Mouse (Mus musculus) layer of hippocampus, postnatal 25 days (tissue): ENCODE data around the gene Zfp558. TPM values are rescaled to one million over a fixed set of nuclear protein-coding genes. Genes with fewer than 3 reads are reported as not detected.
"Not testable (repeated sequence)": the region's sequence is repeated elsewhere in the genome, so short reads cannot be mapped to it uniquely, and the experiment has no call there.

ENCODE experiments used
- DNase-seq, 2 experiments: peaks; one replicate each; pipeline ENCODE4 v3.0.0; 2022; ENCODE audit warnings: mixed read lengths in 2 of 2, low spot score in 1 of 2; ENCODE audit errors: extremely low spot score in 1 of 2
- microRNA-seq, 2 experiments: library from miRNA; unstranded; fragments of <30 nt; microRNA quantifications; one replicate each; pipeline ENCODE4 v1.2.0; 2021
- total RNA-seq, 2 experiments: library from RNA; stranded (reverse); gene quantifications; 2 replicates each; pipeline ENCODE4 v1.2.3; 2021

The Zfp558 gene
- 1 to 10 TPM; 2.2 to 5.0 TPM for total RNA-seq

DNA sequence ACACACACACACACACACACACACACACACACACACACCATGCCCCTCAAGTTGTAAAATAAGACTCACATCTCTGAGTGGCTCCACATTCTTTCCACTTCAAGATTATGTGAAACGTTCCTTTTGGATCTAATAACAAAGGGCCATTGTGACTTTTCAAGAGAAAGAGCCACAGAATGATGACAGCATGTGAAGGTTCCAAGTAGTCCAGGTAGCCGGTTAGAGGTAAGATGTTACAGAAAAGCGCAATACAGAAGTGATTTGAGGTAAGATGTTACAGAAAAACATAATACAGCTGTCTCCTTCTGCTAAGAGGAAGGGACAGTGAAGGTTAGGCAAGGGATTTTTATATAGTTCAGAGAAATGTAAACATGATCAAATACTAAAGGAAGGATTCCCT, at the start of gene Zfp558, which contains the start of gene Mbd3l1:
Zfp558 (minus strand) TSS at position 101 of the 400 bp plus-strand sequence.
Mbd3l1 (plus strand) TSS at position 192 of the 400 bp plus-strand sequence.
- DNase-seq: no peak

DNA sequence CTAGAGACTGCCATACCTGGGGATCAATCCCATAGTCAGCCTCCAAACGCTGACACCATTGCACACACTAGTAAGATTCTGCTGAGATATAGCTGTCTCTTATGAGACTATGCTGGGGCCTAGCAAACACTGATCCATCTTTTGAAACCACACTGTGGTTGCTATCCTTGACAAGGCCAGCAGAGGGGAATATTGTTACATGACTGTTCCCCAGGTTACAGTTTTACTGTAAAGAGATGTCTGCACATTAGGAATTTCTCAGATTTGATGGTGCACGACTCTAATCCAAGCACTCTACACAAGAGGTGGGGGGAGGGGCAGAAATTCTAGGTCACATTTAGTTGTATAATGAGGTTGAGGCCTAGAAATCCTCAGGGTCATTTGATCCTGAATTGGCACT, 30.0 kb upstream of the Zfp558 start:
- DNase-seq: peak; percentile 7 to 12

DNA sequence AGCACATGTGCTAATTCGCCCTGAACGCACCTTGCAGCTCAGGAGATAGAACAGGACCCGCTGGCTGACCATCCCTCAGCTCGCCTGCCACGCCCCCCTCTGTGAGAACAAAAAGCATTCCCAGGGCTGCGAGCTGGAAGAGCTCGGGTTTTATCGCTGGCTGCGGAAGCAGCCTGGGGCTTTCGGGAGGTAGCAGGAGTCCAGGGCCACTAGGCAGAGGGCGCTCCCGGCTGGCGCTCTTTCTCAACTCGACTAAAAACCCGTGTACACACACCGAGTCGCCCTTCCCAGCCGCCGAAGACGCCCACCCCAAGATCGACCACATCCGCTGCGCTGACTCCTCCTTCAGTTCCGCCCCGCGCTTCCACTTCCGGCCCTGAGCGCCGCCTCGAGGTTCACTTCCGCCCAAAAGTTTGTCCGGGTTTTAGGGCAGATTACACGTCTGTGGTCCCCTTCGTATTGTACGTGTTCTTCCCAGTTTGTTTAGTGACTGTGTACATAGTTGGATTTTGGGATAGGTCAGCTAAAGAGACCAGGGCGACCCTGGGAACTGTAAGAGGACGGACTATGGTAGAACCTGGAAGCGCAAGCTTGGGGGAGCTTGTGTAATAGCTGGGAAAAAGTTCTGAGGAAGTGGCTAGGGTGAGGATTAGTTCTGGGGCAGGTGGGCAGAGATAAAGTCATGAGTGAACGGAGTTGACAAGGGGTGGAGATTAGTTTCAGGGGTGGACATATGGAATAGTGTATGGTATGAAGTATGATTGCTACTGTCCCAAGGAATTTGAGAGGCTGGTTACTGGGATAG, 4.5 kb downstream of the Zfp558 start:
- DNase-seq: peak; percentile 50 to 60

DNA sequence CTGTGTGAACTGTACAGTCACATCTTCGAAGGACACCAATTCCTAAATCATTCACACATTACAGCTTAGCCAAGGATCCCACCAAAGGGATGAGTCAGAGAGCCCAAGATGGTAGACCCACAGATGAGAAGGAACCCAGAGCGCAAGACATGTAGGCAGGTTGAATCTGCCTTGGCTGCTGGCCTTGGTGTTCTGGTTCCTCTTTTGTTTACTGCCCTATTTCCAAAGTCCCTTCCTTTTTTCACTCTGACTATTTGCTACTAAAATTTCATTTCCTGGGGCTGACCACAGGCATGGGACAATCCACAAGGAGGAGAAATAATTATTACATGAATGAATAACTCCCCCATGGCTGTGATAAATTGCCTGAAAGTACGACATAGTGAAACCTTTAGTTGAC, 10.1 kb downstream of the Zfp558 start:
- DNase-seq: no peak

DNA sequence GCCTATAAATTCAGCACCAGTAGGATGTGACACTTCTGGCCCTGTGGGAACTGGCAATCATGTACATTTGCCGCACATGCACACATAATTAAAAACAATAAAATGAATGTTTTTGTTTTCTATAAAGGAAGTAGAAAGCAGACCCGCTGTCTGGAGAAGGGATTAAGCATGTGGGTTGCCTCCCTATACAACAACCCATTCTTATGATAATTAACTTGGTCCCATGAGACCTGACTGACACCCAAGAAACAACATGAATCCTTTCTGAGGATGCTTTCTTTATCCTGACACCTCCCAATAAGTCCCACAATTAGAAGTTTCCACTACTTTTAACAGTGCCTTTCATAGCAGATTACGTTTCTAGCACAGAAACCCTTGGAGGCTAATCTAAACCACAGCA, 10.7 kb downstream of the Zfp558 start:
- DNase-seq: no peak

DNA sequence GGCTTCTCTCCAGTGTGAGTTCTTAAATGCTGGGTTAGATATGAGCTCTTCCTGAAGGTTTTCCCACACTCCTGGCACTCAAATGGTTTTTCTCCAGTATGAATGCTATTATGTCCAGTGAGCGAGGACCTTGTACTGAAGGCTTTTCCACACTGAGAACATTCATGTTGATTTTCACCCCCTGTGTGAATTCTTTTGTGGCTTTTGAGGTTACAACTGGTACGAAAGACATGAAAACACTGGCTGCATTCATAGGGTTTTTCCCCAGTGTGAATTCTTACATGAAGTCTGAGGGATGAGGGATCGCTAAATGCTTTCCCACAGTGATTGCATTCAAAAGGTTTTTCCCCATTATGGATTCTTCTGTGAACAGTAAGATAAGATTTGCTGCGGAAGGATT, 21.5 kb downstream of the Zfp558 start:
- DNase-seq: no peak

DNA sequence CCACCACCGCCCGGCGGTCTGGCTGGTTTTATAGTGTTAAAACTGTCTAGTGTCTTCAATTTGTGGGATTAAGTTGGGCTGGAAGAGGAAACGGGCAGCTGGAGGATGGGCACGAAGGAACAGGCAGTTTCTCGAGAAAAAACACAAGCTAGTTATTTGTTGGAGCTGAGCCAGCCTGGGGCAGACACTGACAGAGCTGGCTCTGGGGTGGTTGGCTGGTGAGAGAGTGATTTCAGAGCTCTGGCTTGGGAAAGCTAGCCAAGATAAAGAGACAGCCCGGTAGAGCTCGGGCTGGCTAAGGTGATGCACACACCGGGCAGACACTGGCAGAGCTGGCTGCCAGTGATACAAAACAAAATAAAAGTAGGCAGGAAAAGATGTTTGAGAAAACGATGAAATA, 46.4 kb downstream of the Zfp558 start:
- DNase-seq: peak; percentile 6 to 8

DNA sequence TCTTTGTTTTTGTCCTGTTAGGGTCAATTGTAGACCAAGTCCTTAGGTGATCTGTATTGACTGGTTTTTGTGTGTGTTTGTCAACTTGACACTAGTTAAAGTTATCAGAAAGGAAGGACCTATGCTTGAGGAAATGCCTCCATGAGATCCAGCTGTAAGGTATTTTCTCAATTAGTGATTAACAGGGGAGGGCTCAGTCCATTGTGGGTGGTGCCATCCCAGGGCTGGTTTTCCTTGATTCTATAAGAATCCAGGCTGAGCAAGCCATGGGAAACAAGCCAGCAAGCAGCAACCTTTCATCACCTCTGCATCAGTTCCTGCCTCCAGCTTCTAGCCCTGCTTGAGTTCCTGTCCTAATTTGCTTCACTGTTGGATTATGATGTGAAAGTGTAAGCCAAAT, 47.7 kb downstream of the Zfp558 start, which contains the start of gene Mbd3l2:
Mbd3l2 (plus strand) TSS at position 301 of the 400 bp plus-strand sequence.
- no peak for DNase-seq

DNA sequence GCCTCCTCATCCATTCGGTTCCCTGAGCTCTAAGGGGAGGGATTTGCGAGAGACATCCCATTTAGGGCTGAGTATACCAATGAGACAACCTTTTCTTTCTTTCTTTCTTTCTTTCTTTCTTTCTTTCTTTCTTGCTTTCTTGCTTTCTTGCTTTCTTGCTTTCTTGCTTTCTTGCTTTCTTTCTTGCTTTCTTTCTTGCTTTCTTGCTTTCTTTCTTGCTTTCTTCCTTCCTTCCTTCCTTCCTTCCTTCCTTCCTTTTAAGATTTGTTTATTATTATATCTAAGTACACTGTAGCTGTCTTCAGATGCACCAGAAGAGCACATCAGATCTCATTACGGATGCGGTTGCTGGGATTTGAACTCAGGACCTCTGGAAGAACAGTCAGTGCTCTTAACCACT, 65.7 kb downstream of the Zfp558 start:
- not testable (repeated sequence) for DNase-seq

Small RNA genes lying within 50 kb of the gene (microRNA-seq; reads per million reads assigned to microRNA genes)
- gene Gm22854: 0 reads per million in 2 experiments

Other genes with a start within 250 kb of the Zfp558 start
- gene Chordc1, start 186.1 kb downstream of the Zfp558 start, total RNA-seq: 10 to 100 TPM; 90.5 to 99.5 TPM
- gene Naalad2, start 75.3 kb downstream of the Zfp558 start, total RNA-seq: under 1 TPM; 0.40 to 0.66 TPM
- not detected for gene Ubtfl1, start 73.8 kb downstream of the Zfp558 start, total RNA-seq
- not detected for gene Mbd3l2, start 47.6 kb downstream of the Zfp558 start, total RNA-seq
- gene Mbd3l1, start 91 bp upstream of the Zfp558 start, total RNA-seq: not detected
- not detected for gene Muc16, start 196.3 kb upstream of the Zfp558 start, total RNA-seq